Mouse (Mus musculus) lung, postnatal 14 days (tissue): ENCODE results near the gene Olfr1226.
"Not testable (repeated sequence)": the region's sequence is repeated elsewhere in the genome, so short reads cannot be mapped to it uniquely, and the experiment has no call there.

ENCODE experiments used
- DNase-seq: peaks from one replicate; pipeline ENCODE4 v3.0.0; 2021

Olfr1226 gene

DNA sequence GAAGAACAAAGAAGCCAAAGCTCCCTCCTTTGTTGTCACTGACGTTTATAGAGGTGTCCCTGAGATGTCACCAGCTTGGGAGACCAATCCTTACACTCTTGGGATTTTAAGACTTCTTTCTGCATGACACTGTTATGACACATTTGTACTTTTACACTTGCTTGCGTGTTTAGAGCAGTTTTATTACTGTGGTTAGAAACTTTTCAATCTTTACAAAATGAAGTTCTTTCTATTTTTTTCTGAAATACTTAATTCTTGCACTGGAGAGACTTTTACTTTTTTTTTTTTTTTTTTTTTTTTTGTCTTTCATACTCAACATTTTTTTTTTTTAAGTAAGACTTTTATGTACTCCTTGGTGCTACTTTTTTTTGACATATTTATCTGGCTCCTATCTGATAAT is at the start of gene Olfr1226:
Olfr1226 (minus strand) TSS at position 101 of the 400 bp plus-strand sequence.
- DNase-seq = no peak

DNA sequence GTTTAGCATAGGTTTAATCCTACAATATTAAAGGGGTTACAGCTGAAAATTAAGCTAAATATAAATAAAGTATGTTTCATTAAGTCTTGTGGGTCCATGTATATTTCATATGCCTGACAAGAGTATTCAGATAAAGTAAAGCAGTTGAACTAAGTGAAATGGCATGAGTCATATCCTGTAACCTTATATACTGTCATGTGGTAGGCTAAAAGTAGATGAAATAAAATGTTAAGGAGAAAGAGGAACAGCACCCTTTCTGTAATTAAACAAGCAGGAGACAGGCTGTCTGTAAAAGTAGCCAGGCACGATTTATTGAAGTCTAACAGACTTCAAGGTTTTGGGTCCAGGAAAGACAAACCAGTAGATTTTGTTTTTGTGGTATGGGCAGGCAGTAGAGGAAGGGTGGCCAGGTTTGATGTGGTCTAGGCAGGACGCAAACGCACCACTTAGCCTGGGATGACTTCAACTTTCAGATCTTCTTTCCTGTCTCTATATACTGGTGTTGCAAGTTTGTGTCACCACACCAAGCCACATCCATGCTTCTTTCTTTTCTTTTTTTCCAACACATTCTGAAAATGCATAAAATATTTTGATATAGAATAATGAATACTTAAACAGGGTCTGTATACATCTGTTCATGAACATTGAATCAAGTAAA is 3.4 kb downstream of the Olfr1226 start:
- no peak for DNase-seq

DNA sequence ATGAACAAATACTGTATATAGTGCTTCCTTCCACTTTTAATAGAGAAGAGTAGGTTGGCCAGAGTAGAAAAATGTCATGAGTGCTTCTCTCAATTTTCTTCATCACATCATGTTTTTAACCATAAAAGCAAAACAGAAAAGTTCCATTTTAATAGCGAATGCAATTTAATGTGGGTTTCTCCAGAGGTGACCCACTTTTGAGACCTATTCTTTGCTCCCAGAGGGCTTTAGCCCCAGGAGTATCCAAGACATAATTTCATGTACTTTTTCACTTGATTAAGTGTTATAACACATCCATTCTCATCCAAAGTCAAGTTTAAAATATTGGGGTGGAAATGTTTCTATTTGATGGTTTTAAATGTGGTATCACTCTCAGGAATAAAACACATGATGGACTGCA is 25.3 kb downstream of the Olfr1226 start, which contains the start of gene Olfr1225:
Olfr1225 (minus strand) TSS at position 101 of the 400 bp plus-strand sequence.
- no peak for DNase-seq

DNA sequence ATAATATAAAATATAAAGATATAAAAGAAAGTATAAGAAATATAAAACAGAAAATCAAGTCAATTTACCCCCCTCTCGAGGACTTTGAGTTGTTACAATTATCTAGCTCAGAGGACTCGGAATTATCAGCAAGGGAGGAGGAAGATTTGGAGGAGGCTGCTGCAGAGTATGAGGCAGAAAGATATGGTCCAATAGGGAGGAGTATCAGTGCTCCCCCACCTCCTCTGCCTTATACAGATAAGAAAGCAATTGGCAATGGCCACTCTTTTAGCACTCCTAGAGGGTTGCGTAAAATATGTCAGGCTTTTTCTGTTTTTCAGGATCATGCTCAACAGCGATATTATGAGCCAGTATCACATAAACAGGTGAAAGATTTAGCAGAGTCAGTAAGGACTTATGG is 35.1 kb downstream of the Olfr1226 start:
- DNase-seq = not testable (repeated sequence)

DNA sequence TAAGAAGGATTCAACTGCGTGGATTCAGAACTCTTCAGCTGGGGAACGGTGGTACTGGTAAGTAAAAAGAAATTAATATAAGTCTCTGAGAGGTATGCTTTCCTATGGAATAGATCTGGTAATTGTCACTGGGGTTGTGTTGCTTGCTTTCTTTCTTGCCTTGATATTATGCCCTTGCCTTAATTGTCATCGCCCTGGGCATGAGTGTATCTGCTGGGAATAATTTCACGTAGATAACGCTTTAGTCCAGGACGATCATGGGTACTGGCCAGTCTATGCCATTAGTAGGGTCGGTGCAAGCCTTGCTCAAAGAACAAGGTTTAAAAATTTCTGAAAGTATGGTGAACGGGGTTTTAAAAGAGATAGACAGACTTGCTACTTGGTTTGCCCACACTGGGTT is 35.9 kb downstream of the Olfr1226 start, which contains the start of gene Olfr1224-ps1:
Olfr1224-ps1 (minus strand) TSS at position 101 of the 400 bp plus-strand sequence.
- not testable (repeated sequence) for DNase-seq

DNA sequence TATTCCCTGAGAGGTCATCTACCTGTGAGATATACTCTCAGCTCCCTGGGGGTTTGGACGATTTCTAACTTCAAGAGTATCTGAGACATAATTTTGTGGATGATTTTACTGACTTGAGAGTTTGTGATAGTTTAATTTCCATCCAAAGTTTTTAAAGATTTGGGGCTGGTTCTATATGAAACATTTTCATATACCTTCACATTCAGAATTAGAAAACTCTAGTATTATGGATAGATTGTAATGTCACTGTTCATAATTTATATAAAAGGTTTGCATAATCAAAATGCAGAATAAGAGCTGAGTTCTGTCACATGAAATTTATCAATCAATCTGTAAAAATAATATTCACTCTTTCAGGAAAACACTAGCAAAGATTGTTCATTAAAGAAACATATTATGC is 48.4 kb downstream of the Olfr1226 start, which contains the start of gene Olfr1223:
Olfr1223 (minus strand) TSS at position 101 of the 400 bp plus-strand sequence.
- DNase-seq = no peak
